Mouse (Mus musculus) limb, embryonic 10.5 days (tissue): ENCODE data around the gene 1500015O10Rik. TPM values are rescaled to one million over a fixed set of nuclear protein-coding genes. Genes with fewer than 3 reads are reported as not detected.

Experiments
- DNase-seq: peaks from one replicate; pipeline ENCODE4 v3.0.0-alpha.2; 2017; ENCODE audit warnings: low spot score
- H3K27ac ChIP-seq: fragments of 300-500 bp; sonication (generic); 2 replicates; pipeline ENCODE4 v1.5.1; 2016; ENCODE audit warnings: mild to moderate bottlenecking
- H3K27me3 ChIP-seq: fragments of 300-500 bp; sonication (generic); 2 replicates; pipeline ENCODE4 v1.6.1; 2016; ENCODE audit warnings: low read depth, mild to moderate bottlenecking; ENCODE audit not compliant: poor library complexity, severe bottlenecking
- H3K36me3 ChIP-seq: fragments of 300-500 bp; sonication (generic); 2 replicates; pipeline ENCODE4 v1.6.1; 2016; ENCODE audit warnings: mild to moderate bottlenecking, moderate library complexity
- H3K4me1 ChIP-seq: fragments of 300-500 bp; sonication (generic); 2 replicates; pipeline ENCODE4 v1.6.1; 2016
- H3K4me3 ChIP-seq: fragments of 300-500 bp; sonication (generic); 2 replicates; pipeline ENCODE4 v1.5.1; 2016; ENCODE audit warnings: mild to moderate bottlenecking, moderate library complexity
- H3K9me3 ChIP-seq: fragments of 300-500 bp; sonication (generic); replicated peaks from 2 replicates; pipeline ENCODE4 v1.6.1; 2016; ENCODE audit warnings: mild to moderate bottlenecking
- WGBS: fragments of 180-500 bp; shearing (Covaris S2); methylation state at CpG from one replicate; pipeline ENCODE4 v1.1.7; 2016; 5-methylcytosine and 5-hydroxymethylcytosine counted together
- polyA plus RNA-seq: library from polyadenylated mRNA; unstranded; fragments of >200 nt; fragmentation: Nextera tagmentation; extraction: Ambion mirVana; gene quantifications from 2 replicates; pipeline ENCODE4 v1.2.1, GENCODE M21; 2016

Gene 1500015O10Rik
- polyA plus RNA-seq, 1 experiment from 2014 or later = not detected

- no peak for DNase-seq
These were observed 52.3 kb downstream of the 1500015O10Rik start for GRCm38 (mm10) chr1:43782680-43783079.

GRCm38 (mm10) chr1:43783186-43783585 lies 52.8 kb downstream of the 1500015O10Rik start:
- Histone ChIP-seq H3K27ac (no peak overlapping the region), H3K9me3 (no peaks in the 10 kb centered on the region), H3K4me3 (no peak overlapping the region), H3K27me3 (no peaks in the 10 kb centered on the region), H3K36me3 (peaks cover 49% of the 10 kb centered on the region), H3K4me1 (no peaks in the 10 kb centered on the region)
- 95% methylated on average over 3 of the region's 3 CpGs for whole genome bisulfite sequencing
- no peak for DNase-seq

More at GRCm38 (mm10) chr1:43782680-43783079, 52.3 kb downstream of the 1500015O10Rik start:
- no peak overlapping the region for H3K4me3 ChIP-seq
- no peaks in the 10 kb centered on the region for H3K9me3 ChIP-seq
- no peaks in the 10 kb centered on the region for H3K4me1 ChIP-seq
- no peak overlapping the region for H3K27ac ChIP-seq
- peaks cover 49% of the 10 kb centered on the region for H3K36me3 ChIP-seq
- 95% methylated on average over 3 of the region's 3 CpGs for WGBS
- H3K27me3 ChIP-seq = no peaks in the 10 kb centered on the region

GRCm38 (mm10) chr1:43785316-43785715 lies 54.9 kb downstream of the 1500015O10Rik start:
- Histone ChIP-seq H3K9me3 (no peaks in the 10 kb centered on the region), H3K36me3 (peaks cover 38% of the 10 kb centered on the region), H3K27me3 (no peaks in the 10 kb centered on the region), H3K4me3 (no peak overlapping the region), H3K4me1 (no peaks in the 10 kb centered on the region), H3K27ac (no peak overlapping the region)
- WGBS = 93% methylated on average over 5 of the region's 5 CpGs
- no peak for DNase-seq

GRCm38 (mm10) chr1:43786711-43787110 lies 56.3 kb downstream of the 1500015O10Rik start:
- no peak for DNase-seq
- H3K4me1 ChIP-seq = no peaks in the 10 kb centered on the region
- 95% methylated on average over 5 of the region's 5 CpGs for WGBS

GRCm38 (mm10) chr1:43789765-43790164 lies 59.4 kb downstream of the 1500015O10Rik start:
- Histone ChIP-seq H3K27ac (no peak overlapping the region), H3K4me3 (no peak overlapping the region), H3K36me3 (peaks cover 31% of the 10 kb centered on the region), H3K27me3 (no peaks in the 10 kb centered on the region), H3K4me1 (no peaks in the 10 kb centered on the region), H3K9me3 (no peaks in the 10 kb centered on the region)
- no peak for DNase-seq
- WGBS = 87% methylated on average over 2 of the region's 2 CpGs

More at GRCm38 (mm10) chr1:43786711-43787110, 56.3 kb downstream of the 1500015O10Rik start:
- no peak overlapping the region for H3K4me3 ChIP-seq
- H3K36me3 ChIP-seq = peaks cover 41% of the 10 kb centered on the region
- H3K27me3 ChIP-seq = no peaks in the 10 kb centered on the region
- H3K27ac ChIP-seq = no peak overlapping the region
- no peaks in the 10 kb centered on the region for H3K9me3 ChIP-seq

Other genes with a start within 250 kb of the 1500015O10Rik start
- 21.2 and 22.5 TPM in 2 replicates for gene Uxs1, start 97.2 kb downstream of the 1500015O10Rik start, polyA plus RNA-seq
- gene Tpp2, start 203.0 kb downstream of the 1500015O10Rik start, polyA plus RNA-seq = 70.7 and 77.7 TPM in 2 replicates